Mouse (Mus musculus) kidney, adult 2 months (tissue): Measurements from ENCODE around the gene Tjp2. TPM values are rescaled to one million over a fixed set of nuclear protein-coding genes. Genes with fewer than 3 reads are reported as not detected.

ENCODE experiments used
- DNase-seq: peaks from one replicate; pipeline ENCODE4 v3.0.0; 2021
- H3K27ac ChIP-seq: fragments of 200-500 bp; 2 replicates; pipeline ENCODE4 v1.5.1; 2012; ENCODE audit warnings: low read depth, low read length, control low read depth, inconsistent platforms; ENCODE audit not compliant: insufficient read depth
- H3K27me3 ChIP-seq: fragments of 200-500 bp; replicated peaks from 2 replicates; pipeline ENCODE4 v1.6.1; 2012; ENCODE audit warnings: mild to moderate bottlenecking, moderate library complexity, low read length, inconsistent platforms; ENCODE audit not compliant: control insufficient read depth, insufficient read depth
- H3K36me3 ChIP-seq: fragments of 200-500 bp; 2 replicates; pipeline ENCODE4 v1.6.1; 2012; ENCODE audit warnings: mild to moderate bottlenecking, moderate library complexity, low read length, inconsistent platforms; ENCODE audit not compliant: control insufficient read depth, insufficient read depth
- H3K4me1 ChIP-seq: fragments of 200-500 bp; 2 replicates; pipeline ENCODE4 v1.6.1; 2011; ENCODE audit warnings: low read length; ENCODE audit not compliant: control insufficient read depth, insufficient read depth
- H3K4me3 ChIP-seq: fragments of 200-500 bp; 2 replicates; pipeline ENCODE4 v1.5.1; 2011; ENCODE audit warnings: mild to moderate bottlenecking, low read depth, low read length, control low read depth; ENCODE audit not compliant: insufficient read depth
- CTCF ChIP-seq: fragments of 200-500 bp; conservative IDR thresholded peaks from 2 replicates; pipeline ENCODE4 v1.5.1; 2011; ENCODE audit warnings: low read depth, mild to moderate bottlenecking, control low read depth, low read length, moderate library complexity, mixed read lengths; ENCODE audit not compliant: insufficient read depth, insufficient read length
- POLR2A ChIP-seq: fragments of 200-500 bp; IDR thresholded peaks from one replicate; pipeline ENCODE4 v1.6.1; 2011; ENCODE audit warnings: low read depth, low read length, control low read depth
- WGBS: fragments of 180-500 bp; shearing (Covaris S2); methylation state at CpG from one replicate; pipeline ENCODE4 v1.1.7; 2018; 5-methylcytosine and 5-hydroxymethylcytosine counted together
- polyA plus RNA-seq: library from polyadenylated mRNA; depleted of rRNA; stranded (reverse); fragments of >200 nt; gene quantifications from 2 replicates; pipeline ENCODE4 v1.2.3, GENCODE M21; 2012

The Tjp2 gene
- polyA plus RNA-seq, 1 experiment: 13.0 TPM

DNA sequence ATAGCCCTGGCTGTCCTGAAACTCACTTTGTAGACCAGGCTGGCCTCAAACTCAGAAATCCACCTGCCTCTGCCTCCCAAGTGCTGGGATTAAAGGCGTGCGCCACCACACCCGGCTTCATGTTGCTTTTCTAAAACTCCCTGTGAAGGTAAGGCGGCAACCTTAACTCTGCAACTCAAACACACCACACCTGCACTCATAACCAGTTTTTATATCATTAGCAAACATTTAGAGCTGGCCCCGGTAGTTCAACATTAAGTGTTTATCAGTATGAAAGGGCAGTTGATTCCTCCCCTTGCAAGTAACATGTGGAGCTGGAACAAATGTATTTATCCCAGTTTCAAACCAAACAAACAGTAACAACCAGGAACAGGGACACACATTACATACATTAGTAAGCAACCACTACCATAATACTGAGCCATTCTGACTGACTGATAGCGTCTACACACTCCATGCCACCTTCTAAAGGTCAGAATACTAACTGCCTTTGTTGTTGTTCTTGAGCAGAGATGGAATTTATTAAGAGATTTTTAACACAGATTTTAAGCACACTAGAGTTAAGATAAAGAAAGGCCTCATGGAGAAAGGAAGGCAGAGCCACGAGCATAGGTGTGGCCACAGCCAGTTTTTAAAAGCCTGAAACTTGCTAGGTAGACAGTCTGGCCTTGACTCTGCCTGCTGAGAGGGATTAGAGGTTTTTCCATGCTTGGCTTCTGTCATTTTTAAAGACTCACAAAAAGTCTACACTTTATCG, 101.1 kb downstream of the Tjp2 start:
- H3K27me3 ChIP-seq: no peaks in the 10 kb centered on the region
- H3K4me1 ChIP-seq: no peaks in the 10 kb centered on the region
- TF ChIP-seq POLR2A (no peak), CTCF (no peak)
- H3K27ac ChIP-seq: no peak overlapping the region
- no peak overlapping the region for H3K4me3 ChIP-seq
- H3K36me3 ChIP-seq: peaks cover 2% of the 10 kb centered on the region; the same call in 1 of the 2 replicates
- DNase-seq: no peak
- 94% methylated on average over 8 of the region's 8 CpGs for WGBS

DNA sequence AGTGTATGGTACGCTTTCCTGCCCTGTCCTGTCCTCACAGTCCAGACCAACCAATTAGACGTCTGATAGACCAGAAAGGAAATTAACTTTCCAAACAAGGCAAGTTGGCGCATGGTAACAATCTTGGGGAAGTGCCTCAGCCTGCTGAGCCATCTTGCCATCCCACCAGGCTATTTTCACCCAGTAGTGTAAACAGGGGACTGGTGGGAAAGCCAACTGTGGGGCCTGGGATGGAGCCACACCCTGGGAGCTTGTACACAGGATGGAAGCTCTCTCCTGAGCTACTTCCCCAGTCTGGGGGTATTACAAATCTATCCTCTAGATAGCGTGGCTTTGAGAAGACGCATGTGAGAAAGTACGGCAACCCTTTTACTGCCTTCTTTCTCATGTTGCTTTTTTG, 101.7 kb downstream of the Tjp2 start:
- WGBS: 96% methylated on average over 6 of the region's 6 CpGs
- no peak for DNase-seq
- Histone ChIP-seq H3K36me3 (peaks cover 2% of the 10 kb centered on the region; the same call in 1 of the 2 replicates), H3K27ac (no peak overlapping the region), H3K4me1 (no peaks in the 10 kb centered on the region), H3K4me3 (no peak overlapping the region), H3K27me3 (no peaks in the 10 kb centered on the region)
- TF ChIP-seq CTCF: no peak
- TF ChIP-seq POLR2A: no peak

DNA sequence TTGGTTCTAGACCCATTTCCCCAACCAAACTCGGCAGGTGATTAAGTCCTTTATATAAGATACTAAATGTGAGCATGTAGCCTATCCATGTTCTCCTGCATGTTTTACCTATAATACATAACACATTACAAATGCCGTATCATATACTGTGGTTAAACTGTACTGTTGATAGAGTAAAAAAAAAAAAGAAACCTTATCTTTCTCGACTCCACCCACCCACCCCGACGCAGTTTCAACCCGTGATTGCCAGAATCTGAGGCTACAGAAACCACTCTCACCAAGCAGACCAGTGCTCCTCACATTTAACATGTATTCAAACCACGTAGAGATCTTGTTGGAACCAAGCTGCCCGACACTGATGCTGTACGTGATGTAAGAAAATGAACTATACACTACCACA, 102.2 kb downstream of the Tjp2 start:
- TF ChIP-seq CTCF: no peak
- TF ChIP-seq POLR2A: no peak
- 92% methylated on average over 9 of the region's 9 CpGs for WGBS
- no peak overlapping the region for H3K4me3 ChIP-seq
- no peaks in the 10 kb centered on the region for H3K4me1 ChIP-seq
- DNase-seq: no peak
- H3K36me3 ChIP-seq: peaks cover 2% of the 10 kb centered on the region; the same call in 1 of the 2 replicates
- no peak overlapping the region for H3K27ac ChIP-seq
- H3K27me3 ChIP-seq: no peaks in the 10 kb centered on the region

- WGBS: 78% methylated on average over 4 of the region's 4 CpGs
- TF ChIP-seq POLR2A: no peak
- TF ChIP-seq CTCF: peak; percentile 30
Measured at GRCm38 (mm10) chr19:24120811-24121210, 104.0 kb downstream of the Tjp2 start.

DNA sequence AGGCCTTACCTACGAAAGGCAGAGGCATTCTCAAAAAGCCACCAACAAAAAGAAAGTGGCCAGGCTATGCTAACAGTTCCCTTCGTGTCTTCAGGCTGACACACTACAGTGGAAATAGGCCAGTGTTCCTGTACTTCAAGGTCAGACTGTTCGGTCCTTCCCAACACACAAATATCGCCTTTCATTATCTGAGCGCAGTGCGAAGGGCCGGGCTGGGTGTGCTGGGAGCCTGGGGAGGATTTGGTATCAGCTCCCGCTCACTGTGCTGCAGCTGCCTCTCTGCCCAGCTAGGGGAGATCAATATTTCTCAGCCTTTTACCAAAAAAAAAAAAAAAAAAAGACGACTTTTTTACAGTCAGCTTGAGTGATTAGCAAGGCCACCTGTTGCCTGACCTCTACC, 106.1 kb downstream of the Tjp2 start:
- 72% methylated on average over 9 of the region's 9 CpGs for WGBS
- no peak overlapping the region for H3K4me3 ChIP-seq
- TF ChIP-seq POLR2A: no peak
- no peak for TF ChIP-seq CTCF
- DNase-seq: no peak
- H3K36me3 ChIP-seq: no peaks in the 10 kb centered on the region
- no peaks in the 10 kb centered on the region for H3K4me1 ChIP-seq
- no peak overlapping the region for H3K27ac ChIP-seq
- no peaks in the 10 kb centered on the region for H3K27me3 ChIP-seq

More at GRCm38 (mm10) chr19:24120811-24121210, 104.0 kb downstream of the Tjp2 start:
- DNase-seq: no peak
- Histone ChIP-seq H3K36me3 (peaks cover 2% of the 10 kb centered on the region; the same call in 1 of the 2 replicates), H3K4me3 (no peak overlapping the region), H3K27me3 (no peaks in the 10 kb centered on the region), H3K4me1 (no peaks in the 10 kb centered on the region), H3K27ac (no peak overlapping the region)

DNA sequence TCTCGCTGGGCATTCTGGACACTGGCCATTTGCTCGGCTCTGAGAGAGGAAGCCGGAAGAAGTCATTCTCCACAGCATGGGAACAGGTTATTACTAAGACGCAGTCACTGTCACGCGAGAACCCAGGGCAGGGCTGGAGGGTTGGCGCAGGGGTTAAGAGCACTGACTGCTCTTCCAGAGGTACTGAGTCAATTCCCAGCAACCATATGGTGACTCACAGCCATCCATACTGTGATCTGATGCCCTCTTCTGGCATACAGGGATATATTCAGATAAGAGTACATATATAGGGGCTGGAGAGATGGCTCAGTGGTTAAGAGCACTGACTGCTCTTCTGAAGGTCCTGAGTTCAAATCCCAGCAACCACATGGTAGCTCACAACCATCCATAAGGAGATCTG, 113.2 kb downstream of the Tjp2 start:
- no peak overlapping the region for H3K4me3 ChIP-seq
- no peaks in the 10 kb centered on the region for H3K4me1 ChIP-seq
- WGBS: 96% methylated on average over 7 of the region's 7 CpGs
- H3K36me3 ChIP-seq: peaks cover 3% of the 10 kb centered on the region
- H3K27me3 ChIP-seq: no peaks in the 10 kb centered on the region
- no peak for DNase-seq
- no peak overlapping the region for H3K27ac ChIP-seq
- TF ChIP-seq POLR2A (no peak), CTCF (no peak)

DNA sequence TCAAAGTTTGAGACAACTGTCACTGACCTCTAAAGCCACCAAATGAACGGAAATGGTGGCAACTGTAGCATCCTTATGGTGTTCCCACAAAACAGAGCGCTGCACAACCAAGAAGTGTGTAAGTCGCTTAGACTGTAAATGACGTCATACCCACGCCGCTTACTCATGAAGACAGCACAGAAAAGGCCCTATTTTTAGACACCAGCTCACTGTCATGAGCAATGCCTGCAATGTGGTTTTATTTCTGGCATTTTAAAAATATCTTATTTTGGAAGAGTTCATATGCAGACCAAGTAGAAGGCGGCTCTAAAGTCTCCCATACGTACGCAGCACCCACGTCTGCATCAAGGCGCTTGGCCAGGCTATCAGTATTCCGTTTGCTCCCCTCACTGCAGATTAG, 117.1 kb downstream of the Tjp2 start:
- DNase-seq: no peak
- no peak for TF ChIP-seq POLR2A
- no peak for TF ChIP-seq CTCF
- Histone ChIP-seq H3K27ac (no peak overlapping the region), H3K4me3 (no peak overlapping the region), H3K4me1 (no peaks in the 10 kb centered on the region), H3K27me3 (no peaks in the 10 kb centered on the region), H3K36me3 (peaks cover 2% of the 10 kb centered on the region)
- 94% methylated on average over 12 of the region's 12 CpGs for WGBS
